Mouse (Mus musculus): ENCODE data around the gene Mst1r. TPM values are rescaled to one million over a fixed set of nuclear protein-coding genes. Genes with fewer than 3 reads are reported as not detected.

Gene Mst1r
- not detected in 2 replicates for total RNA-seq (2015; ENCODE audit: low replicate concordance)
- not detected in 2 replicates for total RNA-seq (2017; ENCODE audit: low replicate concordance)

GRCm38 (mm10) chr9:107906252-107906966 is at the start of gene Mst1r:
Gene Mst1r (plus strand): TSS chr9:107906873.
- no peak for ATAC-seq (replicated peaks; ENCODE audit: low FRiP score, poor library complexity, severe bottlenecking)

- no peak for ATAC-seq (replicated peaks; ENCODE audit: low FRiP score, poor library complexity, severe bottlenecking)
Measured at GRCm38 (mm10) chr9:107858343-107858742, 48.3 kb upstream of the Mst1r start.

- no peak for ATAC-seq (replicated peaks; ENCODE audit: low FRiP score, poor library complexity, severe bottlenecking)
Measured at GRCm38 (mm10) chr9:107864493-107864892, 42.2 kb upstream of the Mst1r start.

- no peak for ATAC-seq (replicated peaks; ENCODE audit: low FRiP score, poor library complexity, severe bottlenecking)
Measured at GRCm38 (mm10) chr9:107866081-107866480, 40.6 kb upstream of the Mst1r start.

DNA sequence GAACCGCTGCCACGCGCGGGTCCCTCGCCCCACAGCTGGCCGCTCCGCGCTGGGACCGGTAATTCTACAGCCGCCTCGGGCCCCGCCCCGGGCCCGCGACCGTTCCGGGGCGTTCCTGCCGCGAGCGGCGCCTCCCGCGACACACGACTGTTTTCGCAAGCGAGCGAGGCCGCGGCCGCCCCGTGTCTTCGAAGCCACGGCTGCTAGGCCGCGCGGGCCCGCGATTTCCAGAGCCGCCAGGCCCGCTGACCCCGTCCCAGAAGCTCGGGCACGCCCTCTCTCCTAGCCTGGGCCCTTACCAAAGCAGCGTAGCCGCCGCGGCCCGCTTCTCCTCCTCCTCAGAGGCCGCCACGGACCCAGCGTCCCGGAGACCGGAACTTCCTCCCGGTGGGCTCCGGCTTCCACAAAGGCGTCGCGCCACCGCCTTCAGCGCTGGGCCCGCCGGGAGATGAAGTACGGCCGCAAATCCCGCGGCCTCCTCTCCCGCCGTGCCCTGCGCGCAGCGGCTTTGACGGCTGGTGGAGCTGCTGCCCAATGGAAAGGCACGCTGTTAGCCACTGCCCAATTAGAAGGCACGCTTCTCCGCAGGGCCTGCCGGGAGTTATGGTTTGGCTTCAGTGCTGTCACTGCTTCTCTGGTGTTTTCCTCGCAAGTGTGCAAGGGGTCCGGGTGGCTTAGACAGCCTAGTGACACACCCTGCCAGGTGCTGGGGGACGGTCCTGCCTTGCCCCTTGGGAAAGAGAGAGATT is 34.1 kb upstream of the Mst1r start:
- ATAC-seq (replicated peaks; ENCODE audit: low FRiP score, poor library complexity, severe bottlenecking) = peak; percentile 98

GRCm38 (mm10) chr9:107873137-107873536 is 33.5 kb upstream of the Mst1r start, which contains the start of gene Rbm6:
Gene Rbm6 (minus strand): TSS chr9:107873237.
- 0 out of 2 replicates have a peak, but pooled peaks have one; percentile 4 for ATAC-seq (replicated peaks; ENCODE audit: low FRiP score, poor library complexity, severe bottlenecking)

DNA sequence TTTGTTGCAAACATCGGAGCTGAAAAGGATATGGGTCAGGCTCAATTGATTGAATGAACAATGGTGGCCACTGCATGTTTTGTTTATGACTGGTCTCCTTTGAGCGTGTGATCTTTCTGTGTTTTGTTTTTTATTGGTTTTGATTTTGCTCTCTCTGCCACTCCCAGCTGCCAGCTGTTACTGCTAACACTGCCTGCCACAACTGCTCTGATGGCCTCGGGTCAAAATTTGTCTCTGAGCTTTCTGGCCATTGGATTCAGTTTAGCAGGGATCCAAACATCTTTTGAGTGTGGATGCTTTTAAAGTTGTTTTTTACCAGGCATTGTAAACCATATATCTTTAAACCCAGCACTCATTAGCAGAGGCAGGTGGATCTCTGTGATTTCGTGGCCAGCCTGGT is 26.3 kb upstream of the Mst1r start:
- ATAC-seq (replicated peaks; ENCODE audit: low FRiP score, poor library complexity, severe bottlenecking) = no peak

GRCm38 (mm10) chr9:107887804-107888266 is 18.8 kb upstream of the Mst1r start, which contains the start of gene Mon1a:
Gene Mon1a (plus strand): TSS chr9:107888151.
- peak; percentile 96 for ATAC-seq (replicated peaks; ENCODE audit: low FRiP score, poor library complexity, severe bottlenecking)

DNA sequence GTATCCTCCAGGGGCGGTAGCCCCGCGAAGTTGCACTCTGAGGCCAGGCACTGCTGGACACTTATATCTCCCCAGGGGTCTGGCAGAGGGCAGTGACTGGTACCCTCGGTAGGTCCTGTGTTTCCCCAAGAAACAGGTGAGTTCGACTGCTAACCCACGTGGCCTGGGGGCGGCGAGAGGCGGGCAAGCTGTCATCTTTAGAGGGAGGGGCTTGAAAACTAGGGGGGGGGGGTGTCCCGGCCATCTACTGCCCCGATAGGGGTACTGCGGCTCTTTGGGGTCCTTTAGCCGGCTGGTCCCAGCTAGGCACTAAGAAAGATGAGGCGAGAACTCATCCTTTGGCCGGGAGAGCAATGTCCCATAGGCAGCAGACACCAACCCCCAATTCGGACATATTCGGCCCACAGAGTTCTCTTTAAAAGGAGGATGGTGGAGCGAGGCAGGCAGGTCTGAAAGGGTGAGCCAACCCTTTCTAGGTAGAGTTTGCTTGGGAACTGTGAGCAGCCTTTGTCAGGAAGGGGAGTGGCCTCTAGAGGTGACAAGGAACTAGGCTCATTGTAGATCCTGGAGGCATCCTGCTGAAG is 18.3 kb upstream of the Mst1r start:
- peak; percentile 17 for ATAC-seq (replicated peaks; ENCODE audit: low FRiP score, poor library complexity, severe bottlenecking)

DNA sequence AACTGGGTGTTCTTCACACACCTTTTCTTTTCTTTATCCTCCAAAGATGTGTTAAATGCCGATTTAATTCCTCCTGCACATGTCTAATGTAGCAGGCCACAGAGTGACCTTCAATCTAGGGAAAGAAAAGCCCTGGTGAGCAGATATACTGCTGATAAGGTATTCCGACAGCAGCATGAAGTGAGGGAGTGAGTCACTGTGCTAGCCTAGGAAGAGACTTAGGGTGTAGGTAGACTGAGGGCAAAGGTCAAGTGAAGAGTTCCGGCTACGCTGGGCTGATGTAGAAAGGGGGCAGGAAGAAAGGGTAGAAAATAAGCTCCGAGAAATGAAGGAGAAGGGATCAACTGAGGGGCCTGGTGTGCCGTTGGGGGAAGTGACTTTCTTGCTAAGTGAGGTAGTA is 16.4 kb upstream of the Mst1r start:
- no peak for ATAC-seq (replicated peaks; ENCODE audit: low FRiP score, poor library complexity, severe bottlenecking)

- ATAC-seq (replicated peaks; ENCODE audit: low FRiP score, poor library complexity, severe bottlenecking) = no peak
Measured at GRCm38 (mm10) chr9:107891023-107891422, 15.7 kb upstream of the Mst1r start.

- ATAC-seq (replicated peaks; ENCODE audit: low FRiP score, poor library complexity, severe bottlenecking) = no peak
Measured at GRCm38 (mm10) chr9:107898563-107898962, 8.1 kb upstream of the Mst1r start.

- ATAC-seq (replicated peaks; ENCODE audit: low FRiP score, poor library complexity, severe bottlenecking) = no peak
Measured at GRCm38 (mm10) chr9:107899855-107900254, 6.8 kb upstream of the Mst1r start.

- ATAC-seq (replicated peaks; ENCODE audit: low FRiP score, poor library complexity, severe bottlenecking) = 0 out of 2 replicates have a peak, but pooled peaks have one; percentile 45
Measured at GRCm38 (mm10) chr9:107900840-107901626, 5.6 kb upstream of the Mst1r start.

DNA sequence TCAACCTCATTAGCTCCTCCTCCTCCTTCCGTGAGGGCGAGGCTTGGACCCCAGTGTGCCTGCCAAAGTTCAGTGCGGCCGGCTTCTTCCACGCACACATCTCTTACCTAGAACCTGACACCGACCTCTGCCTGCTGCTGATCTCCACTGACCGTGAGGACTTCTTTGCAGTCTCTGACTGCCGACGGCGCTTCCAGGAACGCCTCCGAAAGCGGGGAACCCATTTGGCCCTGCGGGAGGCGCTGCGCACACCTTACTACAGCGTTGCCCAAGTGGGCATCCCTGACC is 5.1 kb upstream of the Mst1r start:
- no peak for ATAC-seq (replicated peaks; ENCODE audit: low FRiP score, poor library complexity, severe bottlenecking)

GRCm38 (mm10) chr9:107904726-107905125 is 1.9 kb upstream of the Mst1r start:
- peak; percentile 89 for ATAC-seq (replicated peaks; ENCODE audit: low FRiP score, poor library complexity, severe bottlenecking)

DNA sequence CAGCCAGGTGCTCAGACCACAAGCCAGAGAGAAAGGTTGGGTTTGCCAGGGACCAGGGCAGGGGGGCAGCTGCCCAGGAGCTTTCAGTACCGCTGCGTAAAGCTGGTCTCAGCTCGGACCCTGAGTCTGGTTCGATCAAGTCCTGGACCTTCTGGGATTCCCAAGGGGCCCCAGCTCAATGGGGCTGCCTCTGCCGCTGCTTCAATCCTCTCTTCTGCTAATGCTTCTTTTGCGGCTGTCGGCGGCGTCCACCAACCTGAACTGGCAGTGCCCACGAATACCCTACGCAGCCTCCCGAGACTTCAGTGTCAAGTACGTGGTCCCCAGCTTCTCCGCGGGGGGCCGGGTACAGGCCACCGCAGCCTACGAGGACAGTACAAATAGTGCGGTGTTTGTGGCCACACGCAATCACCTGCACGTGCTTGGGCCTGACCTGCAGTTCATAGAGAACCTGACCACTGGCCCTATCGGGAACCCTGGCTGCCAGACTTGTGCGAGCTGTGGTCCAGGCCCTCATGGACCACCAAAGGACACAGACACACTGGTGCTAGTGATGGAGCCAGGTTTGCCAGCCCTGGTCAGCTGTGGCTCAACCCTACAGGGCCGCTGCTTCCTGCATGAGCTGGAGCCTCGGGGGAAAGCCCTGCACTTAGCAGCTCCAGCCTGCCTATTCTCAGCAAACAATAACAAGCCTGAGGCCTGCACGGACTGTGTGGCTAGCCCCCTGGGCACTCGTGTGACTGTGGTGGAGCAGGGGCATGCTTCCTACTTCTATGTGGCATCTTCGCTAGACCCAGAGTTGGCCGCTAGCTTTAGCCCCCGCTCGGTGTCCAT is 511 bp downstream of the Mst1r start:
- no peak for ATAC-seq (replicated peaks; ENCODE audit: low FRiP score, poor library complexity, severe bottlenecking)

- ATAC-seq (replicated peaks; ENCODE audit: low FRiP score, poor library complexity, severe bottlenecking) = no peak
Measured at GRCm38 (mm10) chr9:107907801-107908120, 1.1 kb downstream of the Mst1r start.
